Mouse (Mus musculus): ENCODE results near the gene Fbxl17.
A peak's percentile ranks its signal among the peaks of the same experiment; 100 is the strongest.

Gene Fbxl17

GRCm38 (mm10) chr17:63086526-63086925 is 413.3 kb downstream of the Fbxl17 start:
- DNase-seq = no peak

GRCm38 (mm10) chr17:63085227-63085626 is 414.6 kb downstream of the Fbxl17 start:
- DNase-seq = no peak

GRCm38 (mm10) chr17:63079087-63079486 is 420.7 kb downstream of the Fbxl17 start:
- DNase-seq = no peak

GRCm38 (mm10) chr17:63077509-63077908 is 422.3 kb downstream of the Fbxl17 start:
- DNase-seq = peak; percentile 36

- no peak for DNase-seq
Measured at GRCm38 (mm10) chr17:63076661-63077060, 423.2 kb downstream of the Fbxl17 start.

GRCm38 (mm10) chr17:63076037-63076426 is 423.8 kb downstream of the Fbxl17 start:
- no peak for DNase-seq

- DNase-seq = no peak
Measured at GRCm38 (mm10) chr17:63075091-63076036, 424.5 kb downstream of the Fbxl17 start.

- DNase-seq = no peak
Measured at GRCm38 (mm10) chr17:63073342-63073741, 426.5 kb downstream of the Fbxl17 start.

- no peak for DNase-seq
Measured at GRCm38 (mm10) chr17:63071134-63071923, 428.5 kb downstream of the Fbxl17 start.

- no peak for DNase-seq
Measured at GRCm38 (mm10) chr17:63070161-63070761, 429.6 kb downstream of the Fbxl17 start.

GRCm38 (mm10) chr17:63062785-63063184 is 437.0 kb downstream of the Fbxl17 start:
- no peak for DNase-seq

- DNase-seq = no peak
Measured at GRCm38 (mm10) chr17:63061786-63062185, 438.0 kb downstream of the Fbxl17 start.

- no peak for DNase-seq
Measured at GRCm38 (mm10) chr17:63060814-63061213, 439.0 kb downstream of the Fbxl17 start.

GRCm38 (mm10) chr17:63057740-63058388 is 442.0 kb downstream of the Fbxl17 start:
- no peak for DNase-seq

- DNase-seq = no peak
Measured at GRCm38 (mm10) chr17:63056976-63057375, 442.8 kb downstream of the Fbxl17 start.

GRCm38 (mm10) chr17:63053311-63053710 is 446.5 kb downstream of the Fbxl17 start:
- DNase-seq = no peak

- no peak for DNase-seq
Measured at GRCm38 (mm10) chr17:63046401-63046800, 453.4 kb downstream of the Fbxl17 start.

- DNase-seq = no peak
Measured at GRCm38 (mm10) chr17:63045297-63045696, 454.5 kb downstream of the Fbxl17 start.

- no peak for DNase-seq
Measured at GRCm38 (mm10) chr17:63043046-63043675, 456.7 kb downstream of the Fbxl17 start.

- DNase-seq = no peak
Measured at GRCm38 (mm10) chr17:63037562-63037961, 462.3 kb downstream of the Fbxl17 start.

- no peak for DNase-seq
Measured at GRCm38 (mm10) chr17:63033141-63033540, 466.7 kb downstream of the Fbxl17 start.

- no peak for DNase-seq
Measured at GRCm38 (mm10) chr17:63029105-63029504, 470.7 kb downstream of the Fbxl17 start.
